Mouse (Mus musculus): ENCODE results near the gene Actrt3.

- TF ChIP-seq CTCF (IDR thresholded peaks at IDR 0.05; ENCODE audit: low read depth, low read length): no peak
- peak; percentile 97 for TF ChIP-seq EP300 (IDR thresholded peaks at IDR 0.05; ENCODE audit: insufficient read depth, low read depth, low read length)
- no peak for TF ChIP-seq POLR2A (IDR thresholded peaks at IDR 0.05; ENCODE audit: insufficient read depth, low read length)
Measured at GRCm38 (mm10) chr3:30646761-30647160, 47.0 kb upstream of the Actrt3 start.
